Mouse (Mus musculus) ES-E14 (cell line): ENCODE data around the gene Ehmt2. TPM values are rescaled to one million over a fixed set of nuclear protein-coding genes. Genes with fewer than 3 reads are reported as not detected.

ENCODE experiments used
- DNase-seq: peaks from one replicate; pipeline ENCODE4 v3.0.0-alpha.2; 2013; ENCODE audit warnings: low read depth, low spot score
- H3K27ac ChIP-seq: 2 replicates; pipeline ENCODE4 v1.5.1; 2012; ENCODE audit warnings: low read depth, mild to moderate bottlenecking, low read length, moderate library complexity, mixed read lengths; ENCODE audit not compliant: poor library complexity, insufficient read depth, severe bottlenecking
- H3K36me3 ChIP-seq: 2 replicates; pipeline ENCODE4 v1.6.1; 2012; ENCODE audit warnings: mild to moderate bottlenecking, low read length, moderate library complexity, mixed read lengths; ENCODE audit not compliant: control insufficient read depth, poor library complexity, insufficient read depth, severe bottlenecking
- H3K4me1 ChIP-seq, 2 experiments: fragments of 150-350 bp in 1 of 2; sonication (generic) in 1 of 2; 2 replicates each; pipeline ENCODE4 v1.6.1; 2012; ENCODE audit warnings: low read length in 2 of 2, mild to moderate bottlenecking in 1 of 2, mixed read lengths in 1 of 2; ENCODE audit not compliant: control insufficient read depth in 2 of 2, insufficient read depth in 2 of 2, poor library complexity in 1 of 2
- H3K4me3 ChIP-seq, 2 experiments: fragments of 150-350 bp in 1 of 2; sonication (generic) in 1 of 2; 2 replicates each; pipeline ENCODE4 v1.5.1; 2012; ENCODE audit warnings: low read length in 2 of 2, low read depth in 1 of 2, mild to moderate bottlenecking in 1 of 2, mixed read lengths in 1 of 2; ENCODE audit not compliant: insufficient read depth in 1 of 2, poor library complexity in 1 of 2, severe bottlenecking in 1 of 2
- H3K9ac ChIP-seq: 2 replicates; pipeline ENCODE4 v1.6.1; 2012; ENCODE audit warnings: low read depth, mild to moderate bottlenecking, low read length, mixed read lengths; ENCODE audit not compliant: poor library complexity, insufficient read depth, severe bottlenecking
- H3K9me3 ChIP-seq: fragments of 150-350 bp; sonication (generic); 2 replicates; pipeline ENCODE4 v1.6.1; 2012; ENCODE audit warnings: low read depth, mild to moderate bottlenecking, low read length; ENCODE audit not compliant: control insufficient read depth, insufficient read depth
- CHD2 ChIP-seq: IDR thresholded peaks from 2 replicates; pipeline ENCODE4 v1.6.1; 2014; ENCODE audit warnings: mild to moderate bottlenecking, low read depth, low read length, inconsistent platforms
- HCFC1 ChIP-seq: IDR thresholded peaks from 2 replicates; pipeline ENCODE4 v1.6.1; 2012; ENCODE audit warnings: low read length, inconsistent platforms, borderline replicate concordance; ENCODE audit not compliant: insufficient read depth
- MAFK ChIP-seq: IDR thresholded peaks from 2 replicates; pipeline ENCODE4 v1.6.1; 2014; ENCODE audit warnings: mild to moderate bottlenecking, low read depth, low read length, inconsistent platforms; ENCODE audit not compliant: insufficient read depth
- ZC3H11A ChIP-seq: IDR thresholded peaks from 2 replicates; pipeline ENCODE4 v1.6.1; 2012; ENCODE audit warnings: low read depth, mild to moderate bottlenecking, inconsistent platforms, low read length, borderline replicate concordance
- ZNF384 ChIP-seq: IDR thresholded peaks from 2 replicates; pipeline ENCODE4 v1.6.1; 2012; ENCODE audit warnings: low read depth, low read length, inconsistent platforms
- in situ Hi-C, 2 experiments: fragments of 600-800 bp; cut with MboI; formaldehyde crosslinking; loops; one replicate each; pipeline ENCODE4 v1.15.1; 2025; ENCODE audit warnings: low sequenced_read_pairs in 2 of 2, inconsistent platforms in 1 of 2; ENCODE audit not compliant: unreplicated experiment in 2 of 2
- total RNA-seq: library from RNA; depleted of rRNA; stranded (reverse); fragments of 300-350 nt; gene quantifications from 2 replicates; pipeline ENCODE4 v1.2.3, GENCODE M21; 2012

Ehmt2 gene
- total RNA-seq, 1 experiment, result 124 TPM

- in situ Hi-C loops, result no loop called here
- Histone ChIP-seq H3K9me3 (no peaks in the 10 kb centered on the region), H3K9ac (no peak overlapping the region), H3K27ac (no peak overlapping the region), H3K4me1 (peaks cover 0 to 7% of the 10 kb centered on the region in 2 experiments; a peak in 2 of 4 replicates), H3K36me3 (peaks cover 40% of the 10 kb centered on the region), H3K4me3 (no peak overlapping the region)
- TF ChIP-seq CHD2, result no peak
- TF ChIP-seq ZC3H11A, result no peak
- no peak for TF ChIP-seq HCFC1
- no peak for TF ChIP-seq MAFK
- no peak for TF ChIP-seq ZNF384
- DNase-seq, result no peak
These were observed 43.5 kb upstream of the Ehmt2 start for GRCm38 (mm10) chr17:34854761-34855160.

- Histone ChIP-seq H3K4me3 (no peak overlapping the region), H3K4me1 (peaks cover 0 to 7% of the 10 kb centered on the region in 2 experiments; a peak in 2 of 4 replicates), H3K27ac (no peak overlapping the region), H3K9ac (no peak overlapping the region), H3K9me3 (no peaks in the 10 kb centered on the region), H3K36me3 (peaks cover 40% of the 10 kb centered on the region)
- TF ChIP-seq ZNF384 (no peak), MAFK (no peak), HCFC1 (no peak), CHD2 (no peak), ZC3H11A (no peak)
- in situ Hi-C loops, result no loop called here
- no peak for DNase-seq
These were observed 42.4 kb upstream of the Ehmt2 start for GRCm38 (mm10) chr17:34855825-34856224.

- peaks cover 0 to 3% of the 10 kb centered on the region in 2 experiments; a peak in 2 of 4 replicates for H3K4me1 ChIP-seq
- no peak overlapping the region for H3K9ac ChIP-seq
- no peak for DNase-seq
- peaks cover 28% of the 10 kb centered on the region for H3K36me3 ChIP-seq
- in situ Hi-C loops, result no loop called here
- H3K9me3 ChIP-seq, result no peaks in the 10 kb centered on the region
- no peak overlapping the region for H3K4me3 ChIP-seq
- no peak overlapping the region for H3K27ac ChIP-seq
- TF ChIP-seq MAFK (no peak), ZNF384 (no peak), HCFC1 (no peak), ZC3H11A (no peak), CHD2 (no peak)
These were observed 39.6 kb upstream of the Ehmt2 start for GRCm38 (mm10) chr17:34858670-34859069.

GRCm38 (mm10) chr17:34860514-34860913 is 37.8 kb upstream of the Ehmt2 start:
- no peaks in the 10 kb centered on the region for H3K9me3 ChIP-seq
- H3K27ac ChIP-seq, result no peak overlapping the region
- TF ChIP-seq ZNF384, result no peak
- TF ChIP-seq ZC3H11A, result no peak
- no peak for TF ChIP-seq HCFC1
- no peak for TF ChIP-seq CHD2
- no peak for TF ChIP-seq MAFK
- H3K4me3 ChIP-seq, result no peak overlapping the region
- peaks cover 0 to 3% of the 10 kb centered on the region in 2 experiments; a peak in 2 of 4 replicates for H3K4me1 ChIP-seq
- H3K36me3 ChIP-seq, result peaks cover 13% of the 10 kb centered on the region
- in situ Hi-C loops, result no loop called here
- DNase-seq, result no peak
- no peak overlapping the region for H3K9ac ChIP-seq
